Mouse (Mus musculus) liver, embryonic 16.5 days (tissue): ENCODE measurements around the gene Olfr787. TPM values are rescaled to one million over a fixed set of nuclear protein-coding genes. Genes with fewer than 3 reads are reported as not detected.

ENCODE experiments used
- polyA plus RNA-seq: library from polyadenylated mRNA; unstranded; fragments of >200 nt; fragmentation: Nextera tagmentation; extraction: Ambion mirVana; gene quantifications from 2 replicates; pipeline ENCODE4 v1.2.1, GENCODE M21; 2015

The Olfr787 gene
- polyA plus RNA-seq, 1 experiment from 2014 or later, result not detected

Other genes starting within 250 kb of the Olfr787 start
- not detected in 2 replicates for gene Olfr774, start 225.7 kb upstream of the Olfr787 start, polyA plus RNA-seq
- not detected in 2 replicates for gene Olfr775, start 213.4 kb upstream of the Olfr787 start, polyA plus RNA-seq
- gene Olfr776, start 202.7 kb upstream of the Olfr787 start, polyA plus RNA-seq, result not detected in 2 replicates
- gene Olfr777, start 190.4 kb upstream of the Olfr787 start, polyA plus RNA-seq, result not detected in 2 replicates
- not detected in 2 replicates for gene Olfr780, start 143.7 kb upstream of the Olfr787 start, polyA plus RNA-seq
- not detected in 2 replicates for gene Olfr781, start 133.0 kb upstream of the Olfr787 start, polyA plus RNA-seq
- gene Olfr782, start 113.0 kb upstream of the Olfr787 start, polyA plus RNA-seq, result not detected in 2 replicates
- 0.04 TPM in 1 of 2 replicates, not detected in the other for gene Olfr784, start 77.8 kb upstream of the Olfr787 start, polyA plus RNA-seq
- gene Olfr785, start 56.4 kb upstream of the Olfr787 start, polyA plus RNA-seq, result not detected in 2 replicates
- not detected in 2 replicates for gene Olfr786, start 34.6 kb upstream of the Olfr787 start, polyA plus RNA-seq
- gene Olfr788, start 9.1 kb downstream of the Olfr787 start, polyA plus RNA-seq, result not detected in 2 replicates
- not detected in 2 replicates for gene Olfr789, start 22.9 kb downstream of the Olfr787 start, polyA plus RNA-seq
- not detected in 2 replicates for gene Olfr790, start 36.6 kb downstream of the Olfr787 start, polyA plus RNA-seq
- not detected in 2 replicates for gene Olfr791, start 59.9 kb downstream of the Olfr787 start, polyA plus RNA-seq
- not detected in 2 replicates for gene Olfr792, start 77.3 kb downstream of the Olfr787 start, polyA plus RNA-seq
- not detected in 2 replicates for gene Olfr794, start 105.8 kb downstream of the Olfr787 start, polyA plus RNA-seq
- gene Olfr796, start 150.7 kb downstream of the Olfr787 start, polyA plus RNA-seq, result not detected in 2 replicates
- not detected in 2 replicates for gene Olfr798, start 166.1 kb downstream of the Olfr787 start, polyA plus RNA-seq
- gene Olfr799, start 175.6 kb downstream of the Olfr787 start, polyA plus RNA-seq, result not detected in 2 replicates
- not detected in 2 replicates for gene Olfr800, start 195.8 kb downstream of the Olfr787 start, polyA plus RNA-seq
- not detected in 2 replicates for gene Olfr801, start 212.0 kb downstream of the Olfr787 start, polyA plus RNA-seq
- gene Olfr802, start 226.3 kb downstream of the Olfr787 start, polyA plus RNA-seq, result not detected in 2 replicates
- gene Olfr803, start 232.4 kb downstream of the Olfr787 start, polyA plus RNA-seq, result not detected in 2 replicates
- not detected in 2 replicates for gene Olfr804, start 241.3 kb downstream of the Olfr787 start, polyA plus RNA-seq